Mouse (Mus musculus): ENCODE measurements around the gene Rfx7. TPM values are rescaled to one million over a fixed set of nuclear protein-coding genes. Genes with fewer than 3 reads are reported as not detected.
"Not testable (repeated sequence)": the region's sequence is repeated elsewhere in the genome, so short reads cannot be mapped to it uniquely, and the experiment has no call there.

Rfx7 gene
- polyA plus RNA-seq, 1 experiment from 2014 or later, result 15.0 TPM

DNA sequence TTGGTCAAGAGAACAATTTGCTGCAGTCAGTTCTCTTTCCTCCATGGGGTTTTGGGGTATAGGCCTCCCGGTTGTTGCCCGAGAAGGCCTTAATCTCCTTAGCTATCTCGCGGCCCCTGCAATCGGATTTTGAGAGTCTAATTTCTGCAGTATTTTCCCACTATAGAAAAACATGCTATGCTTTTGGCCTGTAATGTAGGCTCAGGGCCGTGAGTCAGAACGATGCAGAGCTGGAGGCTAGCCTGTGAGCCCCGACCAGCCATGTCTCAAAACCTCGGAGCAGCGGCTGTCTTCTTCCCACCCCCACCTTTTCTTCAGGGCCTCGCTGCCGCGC lies 129.5 kb downstream of the Rfx7 start:
- peak overlapping the region; percentile 100 for H3K27ac ChIP-seq (replicated peaks)
- H3K4me2 ChIP-seq, result peak overlapping the region; percentile 70
- H3K9ac ChIP-seq, result peak overlapping the region; percentile 100
- ATAC-seq (ENCODE audit: low FRiP score, low read depth), result no peak
- no peaks in the 10 kb centered on the region for H3K27me3 ChIP-seq
- no peaks in the 10 kb centered on the region for H3K9me3 ChIP-seq
- WGBS, result under 1% methylated on average over 13 of the region's 13 CpGs
- H3K36me3 ChIP-seq, result no peaks in the 10 kb centered on the region
- H3K4me1 ChIP-seq (replicated peaks), result peaks cover 38% of the 10 kb centered on the region
- H3K4me3 ChIP-seq, result peak overlapping the region; percentile 96

DNA sequence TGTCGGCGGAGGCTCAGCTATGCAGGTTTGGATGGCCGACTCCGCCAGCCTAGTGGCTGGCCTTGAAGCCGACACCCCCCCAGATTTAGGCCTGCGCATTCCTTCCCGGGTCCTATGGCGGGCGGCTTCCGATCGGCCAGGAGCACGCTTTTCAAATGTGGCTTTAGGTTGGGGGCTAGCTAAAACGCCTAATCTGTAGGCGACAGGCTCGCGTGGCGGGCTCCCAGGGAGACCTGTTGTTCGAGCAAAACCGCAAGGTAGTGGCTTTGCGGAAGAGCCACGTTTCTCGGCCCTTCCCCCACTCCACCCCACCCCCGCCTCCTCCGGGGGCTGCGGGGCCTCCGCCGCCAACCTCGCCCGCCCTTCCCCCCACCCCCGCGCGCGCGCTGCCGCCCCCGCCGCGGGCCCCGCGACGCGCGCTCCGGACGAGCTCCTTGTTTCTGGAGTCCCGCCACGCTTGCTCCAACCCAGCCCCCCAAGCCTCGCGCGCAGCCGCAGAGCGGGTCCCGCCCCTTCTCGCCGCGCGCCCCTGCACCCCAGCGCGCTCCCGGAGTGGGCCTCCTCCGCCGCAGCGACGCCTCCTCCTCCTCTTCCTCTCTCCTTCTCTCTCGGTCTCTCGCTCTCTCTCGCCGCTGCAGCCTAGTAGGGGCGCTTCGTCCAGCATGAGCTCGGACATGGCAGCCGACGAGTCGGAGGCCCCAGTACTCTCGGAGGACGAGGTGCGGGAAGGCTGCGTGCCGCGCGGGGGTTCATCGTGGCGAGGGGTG lies 130.0 kb downstream of the Rfx7 start, which contains the start of gene Nedd4:
Nedd4 (plus strand) TSS at position 452 of the 767 bp plus-strand sequence.
- peaks cover 43% of the 10 kb centered on the region for H3K4me1 ChIP-seq (replicated peaks)
- ATAC-seq (ENCODE audit: low FRiP score, low read depth), result peak; percentile 92
- H3K27me3 ChIP-seq, result no peaks in the 10 kb centered on the region
- peak within 1 kb of the TSS; percentile 96 for H3K4me3 ChIP-seq
- peak within 1 kb of the TSS; percentile 100 for H3K27ac ChIP-seq (replicated peaks)
- H3K9me3 ChIP-seq, result no peaks in the 10 kb centered on the region
- H3K4me2 ChIP-seq, result peak within 1 kb of the TSS; percentile 70
- peaks cover 5% of the 10 kb centered on the region; the same call in 1 of the 2 replicates for H3K36me3 ChIP-seq
- peak within 1 kb of the TSS; percentile 100 for H3K9ac ChIP-seq
- under 1% methylated on average over 64 of the region's 83 CpGs for WGBS

DNA sequence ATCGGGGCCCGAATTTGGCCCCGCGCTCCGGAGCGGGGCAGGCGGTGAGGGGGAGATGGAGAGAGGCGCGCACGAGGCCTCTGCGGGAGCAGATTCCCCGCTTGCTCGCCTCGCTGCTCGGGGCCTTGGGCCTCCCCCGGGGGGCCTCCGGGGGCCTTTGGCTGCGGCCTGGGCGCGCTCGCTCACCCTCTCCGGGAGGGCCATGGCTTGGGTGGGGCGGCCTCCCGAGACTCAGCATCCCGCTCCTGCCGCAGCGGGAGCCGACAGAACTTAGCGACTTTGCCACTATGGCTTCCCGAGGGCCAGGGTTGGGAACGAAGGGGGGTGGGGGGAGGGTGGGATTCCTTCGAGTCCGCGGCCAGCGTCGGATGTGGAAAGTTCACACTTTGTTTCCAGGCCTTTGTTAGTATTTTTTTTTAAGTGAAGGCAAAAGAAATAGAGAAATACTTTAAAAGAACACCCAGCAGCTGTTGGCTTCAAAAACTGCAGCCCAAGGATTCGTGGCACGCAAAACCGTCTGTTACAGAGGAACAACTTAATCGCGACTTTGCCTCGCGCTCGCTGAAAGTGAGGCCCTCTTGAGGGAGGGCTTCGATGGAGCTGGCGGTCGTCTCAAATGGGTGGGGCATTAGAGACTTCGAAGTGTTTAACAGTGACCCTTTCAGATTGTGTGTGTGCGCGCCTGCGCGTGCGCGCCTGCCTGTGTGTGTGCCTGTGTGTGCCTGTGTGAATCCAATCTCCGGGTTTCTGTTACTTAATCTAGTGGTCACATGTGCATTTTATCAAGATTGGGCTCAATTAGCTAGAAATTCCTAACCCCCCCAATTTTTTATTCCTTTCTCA lies 130.9 kb downstream of the Rfx7 start:
- Histone ChIP-seq H3K27me3 (no peaks in the 10 kb centered on the region), H3K9ac (peak overlapping the region; percentile 100), H3K27ac (replicated peaks) (peak overlapping the region; percentile 100), H3K4me1 (replicated peaks) (peaks cover 45% of the 10 kb centered on the region), H3K4me2 (peak overlapping the region; percentile 70), H3K36me3 (peaks cover 7% of the 10 kb centered on the region; the same call in 1 of the 2 replicates), H3K9me3 (no peaks in the 10 kb centered on the region), H3K4me3 (peak overlapping the region; percentile 96)
- under 1% methylated on average over 45 of the region's 55 CpGs for WGBS
- ATAC-seq (ENCODE audit: low FRiP score, low read depth), result peak; percentile 52

DNA sequence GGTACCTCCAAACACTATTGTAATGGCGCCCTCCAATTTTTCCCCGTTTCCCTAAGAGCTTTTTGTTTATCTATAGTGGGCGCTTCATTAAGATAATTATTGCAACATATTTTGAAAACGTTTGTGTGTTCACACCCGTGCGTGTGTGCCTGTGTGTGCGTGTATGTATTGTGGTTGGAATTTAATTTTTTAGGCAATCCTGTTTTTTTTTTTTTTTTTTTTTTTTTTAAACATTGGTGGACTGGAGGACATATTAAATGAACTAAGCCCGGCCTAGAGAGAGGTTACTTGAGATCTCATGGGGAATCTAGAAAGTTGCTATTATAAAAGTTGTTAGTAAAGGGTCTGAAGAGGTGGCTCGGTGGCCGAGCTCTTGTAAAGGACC lies 131.5 kb downstream of the Rfx7 start:
- no peaks in the 10 kb centered on the region for H3K27me3 ChIP-seq
- ATAC-seq (ENCODE audit: low FRiP score, low read depth), result no peak
- peak overlapping the region; percentile 96 for H3K4me3 ChIP-seq
- peaks cover 7% of the 10 kb centered on the region; the same call in 1 of the 2 replicates for H3K36me3 ChIP-seq
- H3K4me1 ChIP-seq (replicated peaks), result peaks cover 45% of the 10 kb centered on the region
- H3K27ac ChIP-seq (replicated peaks), result peak overlapping the region; percentile 100
- peak overlapping the region; percentile 100 for H3K9ac ChIP-seq
- WGBS, result 10% methylated on average over 10 of the region's 10 CpGs
- peak overlapping the region; percentile 70 for H3K4me2 ChIP-seq
- no peaks in the 10 kb centered on the region for H3K9me3 ChIP-seq

DNA sequence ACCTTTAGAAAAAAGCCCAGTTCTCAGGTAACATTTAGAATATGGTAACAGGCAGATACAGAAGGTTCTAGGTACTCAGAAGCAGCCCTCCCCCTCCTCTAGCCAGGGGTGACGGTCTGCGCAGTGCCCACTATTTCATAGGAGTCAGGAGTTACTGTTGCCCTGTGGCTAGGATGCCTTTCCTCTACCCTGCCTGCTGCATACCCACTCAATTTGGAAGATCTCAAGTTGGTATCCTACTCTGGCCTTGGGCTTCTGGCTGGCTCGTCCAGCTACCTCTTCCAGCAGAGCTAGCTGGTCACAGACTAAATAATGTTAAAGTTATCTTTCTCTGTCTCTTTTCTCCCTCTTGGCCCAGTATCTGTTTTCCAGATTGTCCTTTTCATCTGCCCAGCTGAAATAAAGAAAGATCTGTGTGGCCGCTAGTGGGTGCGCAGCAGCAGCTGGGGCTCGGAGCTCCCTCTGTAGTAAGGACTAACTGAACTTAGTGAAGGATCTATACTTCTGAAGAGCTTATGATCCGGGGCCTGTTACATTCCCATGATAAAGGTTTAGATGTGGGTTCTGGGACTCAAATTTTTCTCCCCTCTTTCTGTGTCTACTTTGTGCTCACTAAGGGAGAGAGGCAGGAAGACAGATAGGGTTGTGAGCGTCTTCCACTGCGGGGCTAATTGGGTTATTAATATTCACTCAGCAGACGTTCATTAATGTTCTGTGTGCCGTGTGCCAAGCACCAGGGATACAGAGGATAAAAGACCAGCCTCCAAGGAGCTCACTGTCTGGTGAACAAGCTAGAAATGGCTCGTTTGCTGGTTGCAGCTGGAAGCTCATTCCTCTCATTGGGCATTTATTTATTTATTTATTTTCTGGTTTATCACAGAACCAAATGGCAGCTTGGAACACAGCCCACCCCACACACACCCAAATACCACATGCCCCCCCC lies 132.6 kb downstream of the Rfx7 start:
- Histone ChIP-seq H3K4me1 (replicated peaks) (peaks cover 54% of the 10 kb centered on the region), H3K36me3 (peaks cover 12% of the 10 kb centered on the region), H3K27ac (replicated peaks) (peak overlapping the region; percentile 100), H3K27me3 (no peaks in the 10 kb centered on the region), H3K9me3 (no peaks in the 10 kb centered on the region), H3K9ac (peak overlapping the region; percentile 100), H3K4me2 (peak overlapping the region; percentile 70), H3K4me3 (peak overlapping the region; percentile 96)
- no peak for ATAC-seq (ENCODE audit: low FRiP score, low read depth)
- 17% methylated on average over 12 of the region's 12 CpGs for WGBS

DNA sequence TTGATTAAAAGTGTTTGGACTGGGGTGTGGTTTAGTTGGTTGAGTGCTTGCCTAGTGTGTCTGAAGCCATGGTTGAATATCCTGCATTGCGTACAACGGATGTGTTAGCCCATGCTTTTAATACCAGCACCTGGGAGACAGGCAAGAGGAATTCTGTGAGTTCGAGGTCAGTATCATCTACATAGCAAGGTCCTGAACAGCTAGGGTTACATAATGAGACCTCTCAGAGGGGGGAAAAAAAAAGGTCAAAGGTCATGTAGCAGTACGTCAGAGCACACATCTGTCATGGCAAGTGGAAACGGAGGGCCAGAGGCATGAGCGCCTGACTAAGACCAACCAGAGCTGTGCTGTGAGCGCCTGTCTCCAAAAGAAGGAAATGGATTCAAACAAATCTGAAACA lies 133.5 kb downstream of the Rfx7 start:
- peak overlapping the region; percentile 96; the same call in 1 of the 2 replicates for H3K4me3 ChIP-seq
- 29% methylated on average over 7 of the region's 7 CpGs for WGBS
- H3K9ac ChIP-seq, result no peak overlapping the region

DNA sequence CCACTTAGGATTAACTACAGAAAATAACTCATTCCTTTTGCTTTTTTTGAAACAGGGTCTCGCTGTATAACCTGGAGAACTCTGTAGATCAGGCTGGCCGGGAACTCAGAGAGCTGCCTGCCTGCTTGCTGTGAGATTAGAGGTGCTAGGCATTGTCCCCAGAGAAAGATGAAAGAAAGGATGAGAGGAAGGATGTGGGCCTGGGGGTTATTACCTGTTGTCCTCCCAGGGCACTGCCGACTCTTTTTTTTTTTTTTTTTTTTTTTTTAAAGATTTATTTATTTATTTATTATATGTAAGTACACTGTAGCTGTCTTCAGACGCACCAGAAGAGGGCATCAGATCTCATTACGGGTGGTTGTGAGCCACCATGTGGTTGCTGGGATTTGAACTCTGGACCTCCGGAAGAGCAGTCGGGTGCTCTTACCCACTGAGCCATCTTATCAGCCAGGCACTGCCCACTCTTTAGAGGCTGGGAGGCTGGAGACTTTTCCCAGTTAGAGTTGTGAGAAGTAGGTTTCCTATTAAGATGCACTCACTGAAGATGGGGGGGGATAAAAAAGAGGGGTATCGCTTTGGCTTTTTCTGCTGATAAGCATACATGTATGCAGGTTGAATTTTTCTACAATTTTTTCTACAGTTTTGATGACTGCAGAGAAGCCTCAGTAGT lies 134.4 kb downstream of the Rfx7 start:
- peaks cover 24% of the 10 kb centered on the region for H3K36me3 ChIP-seq
- 79% methylated on average over 8 of the region's 8 CpGs for WGBS

More for the DNA sequence above, 133.5 kb downstream of the Rfx7 start:
- ATAC-seq (ENCODE audit: low FRiP score, low read depth), result no peak
- Histone ChIP-seq H3K4me2 (peak overlapping the region; percentile 70), H3K36me3 (peaks cover 19% of the 10 kb centered on the region), H3K27ac (replicated peaks) (peak overlapping the region; percentile 10), H3K4me1 (replicated peaks) (peaks cover 59% of the 10 kb centered on the region), H3K27me3 (no peaks in the 10 kb centered on the region), H3K9me3 (no peaks in the 10 kb centered on the region)

DNA sequence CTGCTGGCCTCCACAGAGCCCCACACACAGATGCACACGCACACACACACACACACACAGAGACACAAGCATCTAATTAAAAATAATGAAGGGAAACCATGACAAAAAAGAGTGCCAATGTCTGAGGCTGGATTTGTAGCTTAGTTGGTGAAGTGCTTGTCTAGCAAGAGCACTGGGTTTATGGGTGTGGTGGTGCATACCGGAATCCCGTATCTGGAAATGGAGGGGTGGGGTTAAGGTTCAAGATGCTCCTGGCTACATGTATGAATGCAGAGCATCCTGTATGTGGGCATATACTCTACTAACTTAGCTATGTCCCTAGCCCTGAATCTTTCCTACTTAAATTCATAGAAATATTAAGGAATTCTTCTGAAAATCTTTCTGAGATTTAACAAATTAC lies 135.1 kb downstream of the Rfx7 start:
- ATAC-seq (ENCODE audit: low FRiP score, low read depth), result no peak

More for the DNA sequence above, 134.4 kb downstream of the Rfx7 start:
- not testable (repeated sequence) for ATAC-seq (ENCODE audit: low FRiP score, low read depth); H3K27me3 ChIP-seq; H3K9me3 ChIP-seq; H3K4me3 ChIP-seq; H3K9ac ChIP-seq; H3K27ac ChIP-seq (replicated peaks); H3K4me2 ChIP-seq
- peaks cover 53% of the 10 kb centered on the region for H3K4me1 ChIP-seq (replicated peaks)

DNA sequence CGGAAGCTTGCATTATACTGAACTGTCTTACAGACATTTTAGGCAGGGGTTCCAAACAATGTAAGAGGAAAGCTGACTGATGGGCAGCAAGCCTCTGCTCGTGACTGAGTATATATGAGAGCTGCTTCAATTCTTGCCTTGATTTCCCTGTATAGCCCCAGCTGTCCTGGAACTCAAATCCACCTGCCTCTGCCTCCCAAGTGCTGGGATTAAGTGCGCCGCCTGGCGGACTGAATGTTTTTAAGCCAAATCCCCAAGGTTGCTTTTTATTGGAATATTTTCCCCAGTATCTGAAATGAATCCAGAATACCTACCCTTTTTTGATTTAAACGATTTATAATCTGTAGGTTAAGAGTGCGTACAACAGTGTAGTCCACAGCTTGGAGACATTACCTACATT lies 137.3 kb downstream of the Rfx7 start:
- ATAC-seq (ENCODE audit: low FRiP score, low read depth), result no peak
- 81% methylated on average over 7 of the region's 7 CpGs for WGBS
- no peak overlapping the region for H3K4me3 ChIP-seq
- no peak overlapping the region for H3K4me2 ChIP-seq
- peaks cover 46% of the 10 kb centered on the region for H3K4me1 ChIP-seq (replicated peaks)
- peaks cover 45% of the 10 kb centered on the region for H3K36me3 ChIP-seq
- no peaks in the 10 kb centered on the region for H3K27me3 ChIP-seq
- no peak overlapping the region for H3K27ac ChIP-seq (replicated peaks)
- H3K9me3 ChIP-seq, result no peaks in the 10 kb centered on the region
- H3K9ac ChIP-seq, result no peak overlapping the region

More for the DNA sequence above, 135.1 kb downstream of the Rfx7 start:
- Histone ChIP-seq H3K9me3 (no peaks in the 10 kb centered on the region), H3K4me1 (replicated peaks) (peaks cover 53% of the 10 kb centered on the region), H3K4me3 (no peak overlapping the region), H3K36me3 (peaks cover 28% of the 10 kb centered on the region), H3K27me3 (no peaks in the 10 kb centered on the region), H3K9ac (no peak overlapping the region), H3K4me2 (no peak overlapping the region), H3K27ac (replicated peaks) (no peak overlapping the region)
- WGBS, result 86% methylated on average over 3 of the region's 3 CpGs

DNA sequence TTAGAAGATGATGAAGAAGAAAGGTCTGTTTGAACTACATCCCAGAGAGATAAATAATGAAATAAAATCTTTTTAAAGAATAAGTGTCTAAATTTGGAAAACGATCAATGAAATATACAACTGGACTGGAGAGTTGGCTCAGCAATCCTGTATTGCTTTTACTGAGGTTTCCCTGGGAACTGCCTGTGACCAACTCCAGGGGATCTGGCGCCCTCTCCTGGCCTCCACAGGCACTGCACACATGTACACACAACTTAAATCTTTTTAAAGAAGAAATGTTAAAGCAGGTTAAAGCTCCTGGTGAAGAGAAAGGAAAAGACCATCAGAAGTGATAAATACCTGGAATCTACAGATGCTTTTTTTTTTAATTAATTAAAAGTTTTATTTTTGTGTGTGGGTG lies 140.3 kb downstream of the Rfx7 start:
- no peaks in the 10 kb centered on the region for H3K9me3 ChIP-seq
- WGBS, result 32% methylated on average over 2 of the region's 2 CpGs
- H3K9ac ChIP-seq, result no peak overlapping the region
- H3K27ac ChIP-seq (replicated peaks), result no peak overlapping the region
- no peak overlapping the region for H3K4me3 ChIP-seq
- H3K36me3 ChIP-seq, result peaks cover 63% of the 10 kb centered on the region
- no peak overlapping the region for H3K4me2 ChIP-seq
- no peaks in the 10 kb centered on the region for H3K27me3 ChIP-seq
- peaks cover 19% of the 10 kb centered on the region for H3K4me1 ChIP-seq (replicated peaks)
- ATAC-seq (ENCODE audit: low FRiP score, low read depth), result no peak

Measured in hindbrain, embryonic 15.5 days (tissue).